Mouse (Mus musculus) forebrain, embryonic 11.5 days (tissue): Measurements from ENCODE around the gene Ssr4. TPM values are rescaled to one million over a fixed set of nuclear protein-coding genes. Genes with fewer than 3 reads are reported as not detected.

ENCODE experiments used
- ATAC-seq: fragments of 200-750 bp; cut with Nextera tagmentation; replicated peaks from 2 replicates; pipeline ENCODE4 v1.8.0; 2017; ENCODE audit warnings: moderate TSS enrichment; ENCODE audit not compliant: low FRiP score
- DNase-seq: peaks from one replicate; pipeline ENCODE4 v3.0.0-alpha.2; 2017; ENCODE audit warnings: low spot score
- H3K27ac ChIP-seq: fragments of 300-500 bp; sonication (generic); 2 replicates; pipeline ENCODE4 v1.5.1; 2014; ENCODE audit warnings: low read depth, low read length
- H3K27me3 ChIP-seq: fragments of 300-500 bp; sonication (generic); 2 replicates; pipeline ENCODE4 v1.6.1; 2014; ENCODE audit warnings: mild to moderate bottlenecking, low read length, mixed read lengths; ENCODE audit not compliant: control insufficient read depth, insufficient read depth
- H3K36me3 ChIP-seq: fragments of 300-500 bp; sonication (generic); 2 replicates; pipeline ENCODE4 v1.6.1; 2014; ENCODE audit warnings: mild to moderate bottlenecking, low read length, moderate library complexity, mixed read lengths; ENCODE audit not compliant: control insufficient read depth, insufficient read depth
- H3K4me1 ChIP-seq: fragments of 300-500 bp; sonication (generic); replicated peaks from 2 replicates; pipeline ENCODE4 v1.6.1; 2014; ENCODE audit warnings: low read length, mixed read lengths; ENCODE audit not compliant: control insufficient read depth, insufficient read depth
- H3K4me2 ChIP-seq: fragments of 300-500 bp; sonication (generic); 2 replicates; pipeline ENCODE4 v1.6.1; 2014; ENCODE audit warnings: low read depth, mild to moderate bottlenecking, low read length, moderate library complexity, mixed read lengths; ENCODE audit not compliant: severe bottlenecking
- H3K4me3 ChIP-seq: fragments of 300-500 bp; sonication (generic); 2 replicates; pipeline ENCODE4 v1.5.1; 2014; ENCODE audit warnings: low read depth, low read length
- H3K9ac ChIP-seq: fragments of 300-500 bp; sonication (generic); 2 replicates; pipeline ENCODE4 v1.6.1; 2014; ENCODE audit warnings: low read length
- H3K9me3 ChIP-seq: fragments of 300-500 bp; sonication (generic); 2 replicates; pipeline ENCODE4 v1.6.1; 2016; ENCODE audit warnings: low read length, mixed read lengths; ENCODE audit not compliant: control insufficient read depth
- WGBS: fragments of 180-500 bp; shearing (Covaris S2); extraction: QIAGEN DNeasy Blood & Tissue Kit; methylation state at CpG from one replicate; pipeline ENCODE4 v1.1.7; 2014; 5-methylcytosine and 5-hydroxymethylcytosine counted together
- polyA plus RNA-seq: library from polyadenylated mRNA; unstranded; fragments of >200 nt; fragmentation: Nextera tagmentation; extraction: Ambion mirVana; gene quantifications from 2 replicates; pipeline ENCODE4 v1.2.1, GENCODE M21; 2014

Gene Ssr4
- polyA plus RNA-seq, 1 experiment from 2014 or later, result 109 TPM

DNA sequence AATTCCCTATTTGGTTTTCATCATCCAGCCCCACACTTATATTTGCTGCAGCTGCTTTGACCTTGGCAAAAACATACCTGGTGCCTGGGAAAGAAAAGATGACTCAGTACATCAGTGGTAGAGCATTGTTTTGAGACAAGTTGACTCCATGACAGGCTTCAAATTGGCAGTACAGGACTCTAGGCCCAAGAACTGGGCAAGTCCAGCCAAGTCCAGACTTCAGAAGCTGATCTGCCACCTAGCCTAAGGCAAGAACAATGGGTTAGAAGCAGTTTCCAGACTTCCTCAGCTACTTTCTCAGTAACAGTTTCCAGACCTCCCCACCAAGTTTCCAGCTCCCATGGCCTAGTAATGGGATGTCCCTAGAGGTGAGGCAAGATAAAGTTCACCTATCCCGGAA is 48.9 kb downstream of the Ssr4 start:
- WGBS, result 79% methylated on average over 1 of the region's 1 CpGs
- H3K4me2 ChIP-seq, result no peak overlapping the region
- ATAC-seq (no peak), DNase-seq (no peak)
- H3K9me3 ChIP-seq, result no peaks in the 10 kb centered on the region
- no peaks in the 10 kb centered on the region for H3K27me3 ChIP-seq
- H3K4me3 ChIP-seq, result no peak overlapping the region
- no peak overlapping the region for H3K27ac ChIP-seq
- H3K4me1 ChIP-seq, result no peaks in the 10 kb centered on the region
- H3K9ac ChIP-seq, result no peak overlapping the region
- H3K36me3 ChIP-seq, result no peaks in the 10 kb centered on the region

DNA sequence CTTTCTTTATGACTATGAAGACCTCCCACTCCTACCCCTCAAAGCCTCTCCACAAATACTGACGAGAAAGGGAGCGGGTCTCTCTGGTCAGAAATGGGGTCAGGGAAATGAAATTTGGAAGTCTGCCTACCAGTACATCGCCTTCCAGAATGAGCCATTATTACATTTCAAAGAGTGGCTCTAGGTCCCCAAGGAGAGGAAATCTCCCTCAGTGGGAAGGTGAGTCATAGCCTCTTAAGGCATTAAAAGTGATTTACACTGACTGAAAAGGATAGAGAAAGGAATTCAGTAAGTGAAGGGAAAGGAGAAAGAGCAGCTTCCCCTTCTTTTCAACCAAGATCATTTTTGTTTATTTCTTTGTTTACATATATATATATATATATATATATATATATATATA is 49.9 kb downstream of the Ssr4 start:
- Histone ChIP-seq H3K4me2 (no peak overlapping the region), H3K4me3 (no peak overlapping the region), H3K27ac (no peak overlapping the region), H3K27me3 (no peaks in the 10 kb centered on the region), H3K9me3 (no peaks in the 10 kb centered on the region), H3K4me1 (no peaks in the 10 kb centered on the region), H3K36me3 (no peaks in the 10 kb centered on the region), H3K9ac (no peak overlapping the region)
- DNase-seq (no peak), ATAC-seq (no peak)
- 72% methylated on average over 3 of the region's 3 CpGs for WGBS

Other genes with a start within 250 kb of the Ssr4 start
- gene Dusp9, start 147.6 kb upstream of the Ssr4 start, polyA plus RNA-seq, result 4.5 and 5.5 TPM in 2 replicates
- 11.1 and 17.4 TPM in 2 replicates for gene Pnck, start 126.9 kb upstream of the Ssr4 start, polyA plus RNA-seq
- gene Slc6a8, start 113.9 kb upstream of the Ssr4 start, polyA plus RNA-seq, result 7.5 and 9.0 TPM in 2 replicates
- gene Bcap31, start 70.9 kb upstream of the Ssr4 start, polyA plus RNA-seq, result 128 and 135 TPM in 2 replicates
- gene Abcd1, start 70.4 kb upstream of the Ssr4 start, polyA plus RNA-seq, result 8.9 and 10.7 TPM in 2 replicates
- 0.07 and 0.11 TPM in 2 replicates for gene Plxnb3, start 29.9 kb upstream of the Ssr4 start, polyA plus RNA-seq
- 1.1 and 1.8 TPM in 2 replicates for gene Srpk3, start 12.6 kb upstream of the Ssr4 start, polyA plus RNA-seq
- 170 and 190 TPM in 2 replicates for gene Idh3g, start 131 bp upstream of the Ssr4 start, polyA plus RNA-seq
- gene Pdzd4, start 37.9 kb downstream of the Ssr4 start, polyA plus RNA-seq, result 1.3 and 1.9 TPM in 2 replicates
- 0.11 TPM in 1 of 2 replicates, not detected in the other for gene Avpr2, start 105.1 kb downstream of the Ssr4 start, polyA plus RNA-seq
- gene L1cam, start 109.1 kb downstream of the Ssr4 start, polyA plus RNA-seq, result 24.0 and 27.2 TPM in 2 replicates
- 1.7 and 2.0 TPM in 2 replicates for gene Arhgap4, start 134.8 kb downstream of the Ssr4 start, polyA plus RNA-seq
- 134 and 137 TPM in 2 replicates for gene Naa10, start 134.9 kb downstream of the Ssr4 start, polyA plus RNA-seq
- gene Renbp, start 143.8 kb downstream of the Ssr4 start, polyA plus RNA-seq, result 12.3 and 14.4 TPM in 2 replicates
- gene Hcfc1, start 179.3 kb downstream of the Ssr4 start, polyA plus RNA-seq, result 90.6 and 92.2 TPM in 2 replicates
- gene Irak1, start 236.9 kb downstream of the Ssr4 start, polyA plus RNA-seq, result 49.1 and 56.7 TPM in 2 replicates